Mouse (Mus musculus): ENCODE measurements at regions not wholly inside any gene's neighbourhood (a gene's known extent, or its start where the extent isn't known, plus 50 kb on each side); places are given as distances from the start of the nearest gene placed in this dataset.

DNA sequence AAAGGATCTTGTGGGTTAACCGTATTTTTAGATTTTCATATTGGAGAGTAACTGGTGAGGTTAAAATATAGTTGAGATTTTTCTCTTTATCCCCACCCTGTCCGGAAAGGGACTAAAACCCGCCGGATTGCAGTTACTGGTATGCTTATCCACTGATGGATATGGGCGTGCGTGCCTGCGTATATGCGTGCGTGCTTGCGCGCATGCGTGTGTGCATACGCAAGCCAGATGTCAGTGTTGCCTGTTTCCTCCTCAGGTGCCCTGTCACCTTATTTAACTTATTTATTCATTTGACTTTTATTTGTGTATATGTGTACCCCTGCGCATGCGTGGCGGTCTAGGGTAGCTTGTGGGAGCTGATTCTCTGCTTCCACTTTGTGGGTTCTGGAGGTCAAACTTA, 135.2 kb upstream of the Ubr2 start:
- no peak for DNase-seq (ENCODE audit: low read depth, low spot score)
- 96% methylated on average over 16 of the region's 16 CpGs for WGBS

- DNase-seq (ENCODE audit: low read depth, low spot score), result no peak
- WGBS, result 50% methylated on average over 9 of the region's 9 CpGs
Measured at GRCm38 (mm10) chr17:47144996-47145395, 134.6 kb upstream of the Ubr2 start.

GRCm38 (mm10) chr17:47144460-47144859, 134.1 kb upstream of the Ubr2 start:
- WGBS, result 48% methylated on average over 7 of the region's 7 CpGs
- no peak for DNase-seq (ENCODE audit: low read depth, low spot score)

- WGBS, result 48% methylated on average over 7 of the region's 7 CpGs
- DNase-seq (ENCODE audit: low read depth, low spot score), result no peak
Measured at GRCm38 (mm10) chr17:47143898-47144297, 133.5 kb upstream of the Ubr2 start.

DNA sequence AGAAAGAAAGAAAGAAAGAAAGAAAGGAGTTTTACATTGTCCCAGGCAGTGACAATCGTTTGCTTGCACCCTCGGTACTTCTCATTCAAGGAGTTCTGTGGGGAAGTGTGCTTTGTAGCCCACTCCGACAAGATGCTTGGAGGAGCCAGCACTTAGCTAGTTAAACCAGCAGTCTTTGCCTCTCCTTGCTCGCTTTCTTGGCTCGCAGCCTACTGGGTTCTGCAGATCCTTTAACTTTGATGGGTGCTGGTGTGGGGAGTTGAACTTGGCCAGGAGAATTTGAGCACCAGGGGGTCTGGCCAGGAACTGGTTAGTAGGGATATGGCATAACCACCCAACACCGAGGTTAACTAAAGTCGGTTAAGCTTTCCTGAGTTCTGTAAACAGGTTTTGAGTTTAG, 132.5 kb upstream of the Ubr2 start:
- WGBS, result 31% methylated on average over 7 of the region's 7 CpGs
- DNase-seq (ENCODE audit: low read depth, low spot score), result no peak

- 17% methylated on average over 7 of the region's 7 CpGs for WGBS
- no peak for DNase-seq (ENCODE audit: low read depth, low spot score)
Measured at GRCm38 (mm10) chr17:47142276-47142675, 131.9 kb upstream of the Ubr2 start.

DNA sequence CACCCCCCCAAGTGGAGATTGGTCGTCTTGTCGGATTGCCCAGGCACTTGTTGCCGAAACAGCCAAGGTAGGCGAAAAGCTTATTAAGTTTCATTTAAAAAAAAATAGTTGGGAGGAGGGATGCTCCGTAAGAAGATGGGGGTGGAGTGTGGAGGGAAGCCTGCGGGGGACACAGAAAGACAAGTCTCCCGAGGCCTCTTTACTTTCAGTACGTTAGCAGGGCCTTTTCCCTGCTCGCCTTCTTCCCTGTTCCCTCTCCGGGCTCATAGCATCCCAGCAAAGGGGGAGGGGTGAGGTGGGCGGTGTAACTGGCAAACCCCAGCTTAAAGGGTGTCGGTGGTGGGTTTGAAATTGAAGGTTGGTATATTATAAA, 131.5 kb upstream of the Ubr2 start:
- 7% methylated on average over 12 of the region's 12 CpGs for WGBS
- no peak for DNase-seq (ENCODE audit: low read depth, low spot score)

DNA sequence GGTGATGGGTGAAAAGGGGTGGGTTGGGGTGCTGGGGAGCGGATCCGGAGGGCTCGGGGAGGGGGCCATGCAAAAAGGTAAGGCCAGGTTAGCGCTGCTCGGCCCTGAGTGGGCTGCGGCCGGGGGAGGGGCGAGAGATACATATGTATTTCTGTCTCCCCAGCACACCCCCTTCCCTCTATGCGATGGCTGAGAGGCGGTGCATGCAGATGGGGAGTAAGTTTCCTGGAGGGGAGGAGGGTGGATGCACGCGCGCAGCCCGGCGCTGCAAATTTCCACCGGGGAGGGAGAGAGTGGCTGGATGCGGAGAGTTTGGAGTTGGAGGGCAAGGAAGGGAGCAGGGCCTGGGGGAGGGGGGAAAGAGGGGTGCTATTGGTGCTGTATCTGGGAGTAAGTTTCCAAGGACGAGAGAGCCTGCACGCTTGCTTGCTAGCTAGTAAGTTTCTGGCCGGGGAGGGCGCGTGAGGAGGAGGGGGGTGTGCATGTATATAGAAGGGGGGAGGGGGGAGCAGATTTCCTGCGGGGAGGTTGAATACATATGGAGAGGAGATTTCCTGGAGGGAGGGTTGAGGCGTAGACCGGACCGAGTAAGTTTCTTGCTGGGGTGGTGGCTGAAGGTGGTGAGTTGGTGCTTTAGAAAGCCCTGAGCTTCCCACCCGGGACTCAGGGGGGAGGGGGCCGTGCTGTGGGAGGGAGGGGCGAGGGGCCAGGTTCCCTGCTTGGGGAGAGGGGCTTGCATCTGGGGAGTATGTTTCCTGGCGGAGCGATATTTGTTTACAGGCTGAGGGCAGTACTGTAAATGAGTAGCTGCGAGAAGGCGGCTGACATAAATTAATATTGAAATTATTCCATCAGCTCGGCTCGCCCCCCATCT, 130.8 kb upstream of the Ubr2 start:
- whole genome bisulfite sequencing, result 3% methylated on average over 35 of the region's 35 CpGs
- DNase-seq (ENCODE audit: low read depth, low spot score), result no peak

DNA sequence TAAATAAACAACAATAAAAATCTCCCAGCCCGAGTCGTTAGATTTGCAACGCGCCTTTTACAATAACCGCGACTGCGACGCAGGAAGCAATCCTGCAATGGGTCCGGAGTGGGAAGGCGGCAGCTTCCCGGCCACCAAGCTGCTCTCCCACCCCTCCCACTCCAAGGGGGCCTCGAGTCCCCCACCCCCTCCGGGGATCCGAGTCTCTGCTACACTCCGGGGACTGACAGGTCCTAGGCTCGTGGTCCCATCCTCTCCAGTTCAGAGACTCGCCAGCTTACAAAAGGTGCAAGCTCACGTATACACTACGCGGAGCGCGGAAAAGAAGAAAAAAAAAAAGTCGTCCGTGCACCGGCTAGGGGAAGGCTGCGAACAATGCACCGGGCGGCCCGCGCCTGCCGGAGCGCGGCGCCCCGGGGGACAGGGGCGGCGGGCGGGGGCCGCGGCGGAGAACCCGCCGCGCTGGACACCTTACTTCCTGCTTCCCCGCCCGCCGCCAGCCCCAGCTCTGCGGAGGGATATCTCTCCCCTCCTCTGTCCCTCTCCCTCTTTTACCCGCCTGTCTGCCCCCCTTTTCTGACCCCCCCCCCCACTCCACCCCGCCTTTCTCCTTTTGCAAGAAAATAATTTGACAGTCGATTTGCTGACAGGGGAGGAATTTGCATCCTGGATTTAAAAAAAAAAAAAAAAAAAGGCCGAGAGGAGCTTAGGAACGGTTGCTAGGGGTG, 130.0 kb upstream of the Ubr2 start:
- DNase-seq (ENCODE audit: low read depth, low spot score), result no peak

DNA sequence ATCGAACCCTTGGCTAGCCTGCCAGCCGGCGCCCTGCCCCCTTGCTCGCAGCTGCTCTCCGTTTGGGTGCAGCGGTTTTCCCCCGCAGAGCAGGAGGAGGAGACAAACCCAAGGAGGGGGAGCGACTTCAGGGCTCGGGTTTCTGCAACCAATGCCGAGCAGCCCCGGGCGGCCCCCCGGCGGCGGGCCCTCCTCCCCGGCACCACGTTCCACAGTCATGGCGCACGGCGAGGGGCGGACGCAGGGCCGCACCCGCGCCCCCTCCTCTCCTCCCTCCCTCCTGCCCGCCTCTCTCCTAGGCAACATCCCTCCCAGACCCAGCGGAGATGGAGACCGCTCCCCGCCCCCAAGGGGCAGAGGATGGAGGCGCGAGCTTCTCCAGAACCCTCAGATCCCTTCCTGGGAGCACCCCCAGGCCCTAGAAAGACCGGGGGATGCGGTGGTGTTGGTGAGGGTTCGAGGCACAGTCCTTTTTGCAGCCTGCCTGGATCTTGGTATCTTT, 129.4 kb upstream of the Ubr2 start:
- no peak for DNase-seq (ENCODE audit: low read depth, low spot score)
- 2% methylated on average over 33 of the region's 34 CpGs for WGBS

More for the DNA sequence above, 130.0 kb upstream of the Ubr2 start:
- under 1% methylated on average over 52 of the region's 53 CpGs for WGBS

GRCm38 (mm10) chr17:47139171-47139617, 128.8 kb upstream of the Ubr2 start:
- WGBS, result 3% methylated on average over 27 of the region's 27 CpGs
- DNase-seq (ENCODE audit: low read depth, low spot score), result no peak

GRCm38 (mm10) chr17:47138174-47138573, 127.8 kb upstream of the Ubr2 start:
- DNase-seq (ENCODE audit: low read depth, low spot score), result no peak
- WGBS, result 33% methylated on average over 6 of the region's 6 CpGs

DNA sequence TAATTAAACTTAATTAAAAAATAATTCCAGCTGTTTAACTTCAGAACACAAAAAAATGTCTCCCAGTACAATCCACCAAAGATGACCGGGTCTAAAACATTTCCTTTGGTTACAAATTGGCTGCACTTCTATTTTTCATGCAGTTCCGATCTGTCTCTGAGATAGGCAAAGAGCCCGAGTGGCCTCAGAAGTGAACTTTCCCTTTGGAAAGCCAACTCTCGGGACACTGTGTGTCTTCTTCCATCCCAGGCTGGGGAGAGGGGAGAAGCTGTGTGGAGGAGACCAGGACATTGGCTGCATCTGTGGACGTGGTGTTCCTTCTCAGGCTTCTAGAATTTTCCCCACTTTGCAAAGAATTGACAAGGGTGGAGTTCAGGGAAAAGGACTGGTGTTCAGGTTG, 125.0 kb upstream of the Ubr2 start:
- WGBS, result 71% methylated on average over 5 of the region's 5 CpGs

DNA sequence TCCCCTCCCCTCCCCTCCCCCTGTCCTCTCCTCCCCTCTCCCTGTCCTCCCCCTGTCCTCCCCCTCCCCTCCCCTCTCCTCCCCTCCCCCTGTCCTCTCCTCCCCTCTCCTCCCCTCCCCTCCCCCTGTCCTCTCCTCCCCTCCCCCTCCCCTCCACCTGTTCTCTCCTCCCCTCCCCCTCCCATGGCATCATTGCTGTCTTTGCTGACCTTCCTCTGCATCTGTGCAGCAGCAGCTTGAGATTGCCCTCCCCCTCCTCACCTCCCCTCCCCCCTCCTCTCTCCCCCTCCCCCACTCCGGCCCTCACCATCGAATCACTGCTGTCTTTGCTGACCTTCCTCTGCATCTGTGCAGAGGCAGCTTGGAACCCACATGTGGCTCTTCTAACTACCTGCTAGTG, 123.4 kb upstream of the Ubr2 start:
- WGBS, result 63% methylated on average over 2 of the region's 2 CpGs
- DNase-seq (ENCODE audit: low read depth, low spot score), result no peak

More for the DNA sequence above, 125.0 kb upstream of the Ubr2 start:
- no peak for DNase-seq (ENCODE audit: low read depth, low spot score)

DNA sequence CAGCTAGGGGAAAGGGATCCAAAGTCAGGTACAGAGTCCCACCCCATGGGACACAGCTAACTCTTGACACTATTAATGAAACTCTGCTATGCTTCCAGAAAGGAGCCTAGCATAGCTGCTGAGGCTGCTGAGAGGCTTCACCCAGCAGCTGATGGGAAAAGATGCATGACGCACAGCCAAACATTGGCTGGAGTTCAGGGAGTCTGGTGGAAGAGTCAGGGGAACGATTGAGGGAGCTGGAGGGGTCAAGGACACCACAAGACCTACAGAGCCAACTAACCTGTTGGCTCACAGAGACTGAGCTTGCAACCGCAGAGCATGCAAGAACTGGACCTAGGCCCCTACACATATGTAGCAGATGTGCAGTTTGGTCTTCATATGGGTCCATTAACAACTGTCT, 117.2 kb upstream of the Ubr2 start:
- WGBS, result 57% methylated on average over 3 of the region's 3 CpGs
- DNase-seq (ENCODE audit: low read depth, low spot score), result no peak

DNA sequence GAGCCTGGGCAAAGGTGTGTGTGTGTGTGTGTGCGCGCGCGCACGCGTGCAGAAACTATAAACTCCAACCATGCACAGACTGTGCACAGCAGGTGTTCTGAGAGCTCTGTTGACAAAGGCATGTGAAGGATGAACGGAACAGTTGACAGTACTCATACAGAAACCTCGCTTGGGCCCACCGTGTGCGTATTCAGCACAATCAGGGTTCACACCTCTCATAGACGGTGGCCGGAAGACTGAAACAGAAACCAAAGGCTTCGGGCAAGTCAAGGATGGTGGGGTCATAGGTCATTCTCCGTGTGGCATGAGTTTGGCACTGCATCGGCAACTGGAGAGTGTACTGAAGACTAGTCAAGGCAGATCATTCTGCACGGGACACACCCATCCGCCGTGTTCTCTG, 113.2 kb upstream of the Ubr2 start:
- DNase-seq (ENCODE audit: low read depth, low spot score), result no peak
- WGBS, result 87% methylated on average over 18 of the region's 18 CpGs

DNA sequence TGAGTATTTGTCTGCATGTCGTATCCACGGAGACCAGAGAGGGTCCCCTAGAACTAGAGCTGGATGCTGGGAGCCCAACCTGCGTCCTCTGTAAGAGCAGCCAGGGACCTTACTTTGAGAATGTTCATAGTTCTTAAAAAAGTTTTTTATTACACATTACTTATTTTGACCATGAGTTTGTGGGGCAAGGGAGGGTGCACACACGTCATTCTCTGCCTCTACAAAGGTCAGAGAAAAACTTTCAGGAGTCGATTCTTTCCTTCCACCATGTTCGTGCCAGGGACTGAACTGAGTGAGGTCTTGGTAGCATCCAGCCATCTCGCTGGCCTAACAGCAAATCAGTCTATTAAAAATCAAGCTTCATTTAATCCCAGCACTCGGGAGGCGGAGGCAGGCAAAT, 111.9 kb upstream of the Ubr2 start:
- no peak for DNase-seq (ENCODE audit: low read depth, low spot score)
- WGBS, result 76% methylated on average over 9 of the region's 9 CpGs

- 79% methylated on average over 7 of the region's 7 CpGs for WGBS
- no peak for DNase-seq (ENCODE audit: low read depth, low spot score)
Measured at GRCm38 (mm10) chr17:47118010-47118409, 107.7 kb upstream of the Ubr2 start.

DNA sequence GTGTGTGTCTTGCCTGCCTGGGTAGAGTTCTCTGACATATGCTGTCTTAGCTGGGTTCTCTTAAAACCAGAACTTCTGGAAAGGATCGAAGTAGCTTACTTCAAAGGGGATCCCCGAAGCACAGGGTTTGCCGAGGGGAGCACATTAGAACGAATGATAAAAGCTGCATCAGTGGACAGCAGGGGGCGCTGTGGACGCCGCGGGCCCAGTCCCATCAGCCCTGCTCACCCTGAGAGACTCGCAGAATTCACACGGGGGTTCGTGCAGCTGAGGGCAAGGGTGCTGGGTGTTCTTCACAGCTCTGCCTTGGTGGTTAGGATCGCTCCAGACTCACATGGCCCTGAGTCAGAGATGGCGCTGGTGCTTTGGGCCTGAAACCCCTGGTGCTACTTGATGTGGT, 105.4 kb upstream of the Ubr2 start:
- WGBS, result 46% methylated on average over 13 of the region's 13 CpGs
- DNase-seq (ENCODE audit: low read depth, low spot score), result no peak

- 87% methylated on average over 5 of the region's 5 CpGs for WGBS
- no peak for DNase-seq (ENCODE audit: low read depth, low spot score)
Measured at GRCm38 (mm10) chr17:47115141-47115540, 104.8 kb upstream of the Ubr2 start.

- no peak for DNase-seq (ENCODE audit: low read depth, low spot score)
- 67% methylated on average over 7 of the region's 7 CpGs for WGBS
Measured at GRCm38 (mm10) chr17:47114736-47115135, 104.4 kb upstream of the Ubr2 start.

Data from large intestine, adult 2 months (tissue).